In genomic region chr7:96476987-96477613, GRCm38 (mm10) we compare ENCODE assay signal across 19 mouse cellular contexts.
DNase-seq lines count a peak whose midpoint lies in the region; ATAC-seq lines count a peak whose summit lies in the region.
"Had no signal": no experiment of that assay in that cellular context is flagged by ENCODE, and none has a peak within 500 bp of the region (broad histone marks: within the 10 kb centered on the region; RNA-seq: fewer than 3 reads in every experiment).

No protein-coding gene starts in this region.

- DNase-seq in frontal cortex, adult 2 months (ENCODE audit: extremely low spot score in 1 of 2, low spot score in 1 of 2), result peak; percentile 47 to 58
- no peak for DNase-seq in frontal cortex, postnatal 10 days (ENCODE audit: low spot score in 2 of 2)
- DNase-seq in right cerebral cortex, adult 18-20 months, result peak; percentile 43
- no peak for DNase-seq in right cerebral cortex, postnatal 25 days
- DNase-seq in layer of hippocampus, adult 11-12 months (ENCODE audit: low spot score), result no peak
- DNase-seq in cerebellum, postnatal 10 days, result no peak
- DNase-seq: adrenal gland, adult 2 months; cerebellum, adult 11-12 months; gastrocnemius, postnatal 36 days; heart, postnatal 4 days; kidney, adult 9 months; kidney, postnatal 14 days; lung, adult 2 months; lung, postnatal 14 days; thymus, postnatal 14 days had no signal

- ATAC-seq in granulocyte monocyte progenitor cell, adult 5-6 weeks (replicated peaks; ENCODE audit: poor library complexity, severe bottlenecking), result peak; percentile 92
- ATAC-seq in neutrophil, adult 5-6 weeks (ENCODE audit: extremely low read depth, insufficient number of reproducible peaks, low FRiP score, poor library complexity, severe bottlenecking), result peak; percentile 77; the same call in 1 of the 2 replicates
- ATAC-seq: forebrain, embryonic 15.5 days; midbrain, embryonic 13.5 days had no signal

Comparison
In these comparisons a context has a peak if more than half of its experiments do, and no peak if none do; other contexts are left out.
1. DNase-seq: peak in frontal cortex, adult 2 months (2 of 2) and right cerebral cortex, adult 18-20 months (single experiment); none in frontal cortex, postnatal 10 days (0 of 2), right cerebral cortex, postnatal 25 days (single experiment), layer of hippocampus, adult 11-12 months (single experiment) and cerebellum, postnatal 10 days (0 of 2).